Mouse (Mus musculus) ES-Bruce4 (cell line): ENCODE data around the gene Kcnj10. TPM values are rescaled to one million over a fixed set of nuclear protein-coding genes. Genes with fewer than 3 reads are reported as not detected.
A peak's percentile ranks its signal among the peaks of the same experiment; 100 is the strongest.

Source experiments
- H3K27ac ChIP-seq: 2 replicates; pipeline ENCODE4 v1.5.1; 2012; ENCODE audit warnings: low read length, inconsistent platforms; ENCODE audit not compliant: insufficient read depth
- H3K27me3 ChIP-seq: 2 replicates; pipeline ENCODE4 v1.6.1; 2012; ENCODE audit warnings: mild to moderate bottlenecking, low read length, inconsistent platforms; ENCODE audit not compliant: control insufficient read depth, poor library complexity, insufficient read depth, severe bottlenecking
- H3K36me3 ChIP-seq: 2 replicates; pipeline ENCODE4 v1.6.1; 2012; ENCODE audit warnings: inconsistent platforms, mild to moderate bottlenecking, low read length, moderate library complexity; ENCODE audit not compliant: control insufficient read depth, poor library complexity, insufficient read depth, severe bottlenecking
- H3K4me1 ChIP-seq: one replicate; pipeline ENCODE4 v1.8.1; 2011; ENCODE audit warnings: low read length; ENCODE audit not compliant: control insufficient read depth, insufficient read depth
- H3K4me3 ChIP-seq: 2 replicates; pipeline ENCODE4 v1.5.1; 2011; ENCODE audit warnings: low read depth, mild to moderate bottlenecking, low read length
- H3K9ac ChIP-seq: 2 replicates; pipeline ENCODE4 v1.6.1; 2012; ENCODE audit warnings: low read depth, mild to moderate bottlenecking, inconsistent platforms; ENCODE audit not compliant: poor library complexity, severe bottlenecking
- H3K9me3 ChIP-seq: replicated peaks from 2 replicates; pipeline ENCODE4 v1.6.1; 2012; ENCODE audit warnings: mild to moderate bottlenecking, low read length, inconsistent platforms; ENCODE audit not compliant: control insufficient read depth, poor library complexity, insufficient read depth, severe bottlenecking
- CTCF ChIP-seq: IDR thresholded peaks from one replicate; pipeline ENCODE4 v1.8.1; 2011; ENCODE audit warnings: low read depth, low read length
- EP300 ChIP-seq: IDR thresholded peaks from 2 replicates; pipeline ENCODE4 v1.6.1; 2011; ENCODE audit warnings: low read depth, low read length; ENCODE audit not compliant: insufficient read depth
- POLR2A ChIP-seq: IDR thresholded peaks from one replicate; pipeline ENCODE4 v1.8.1; 2011; ENCODE audit warnings: low read length; ENCODE audit not compliant: insufficient read depth
- polyA plus RNA-seq: library from polyadenylated mRNA; stranded (reverse); fragments of >200 nt; gene quantifications from 2 replicates; pipeline ENCODE4 v1.2.4, GENCODE M21; 2011; ENCODE audit warnings: low read depth; ENCODE audit not compliant: missing spikeins, insufficient read depth, insufficient read length

Kcnj10 gene
- polyA plus RNA-seq, 1 experiment: 1.0 TPM

DNA sequence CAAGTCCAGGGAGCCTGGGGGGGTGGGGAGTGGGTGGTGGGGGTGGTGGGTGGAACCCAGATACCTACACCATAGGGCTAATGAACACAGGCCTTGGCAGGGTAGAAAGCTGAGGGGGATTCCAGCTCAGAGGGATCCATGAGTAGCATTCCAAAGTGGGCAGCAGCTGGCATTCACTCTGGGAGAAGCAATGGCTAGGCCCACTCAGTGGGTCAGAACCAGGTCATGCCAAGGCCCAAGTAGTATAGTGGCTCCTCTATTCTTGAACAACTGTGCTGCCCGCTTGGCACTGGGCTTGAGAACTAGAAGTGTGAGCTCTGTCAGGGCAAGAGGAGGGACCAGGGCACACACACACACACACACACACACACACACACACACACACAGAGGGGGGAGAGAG, 32.6 kb upstream of the Kcnj10 start:
- no peak overlapping the region for H3K9ac ChIP-seq
- no peaks in the 10 kb centered on the region for H3K27me3 ChIP-seq
- H3K27ac ChIP-seq: no peak overlapping the region
- no peaks in the 10 kb centered on the region for H3K9me3 ChIP-seq
- peaks cover 3% of the 10 kb centered on the region for H3K4me1 ChIP-seq
- no peaks in the 10 kb centered on the region for H3K36me3 ChIP-seq
- no peak for TF ChIP-seq POLR2A
- no peak for TF ChIP-seq CTCF
- no peak for TF ChIP-seq EP300
- no peak overlapping the region for H3K4me3 ChIP-seq

DNA sequence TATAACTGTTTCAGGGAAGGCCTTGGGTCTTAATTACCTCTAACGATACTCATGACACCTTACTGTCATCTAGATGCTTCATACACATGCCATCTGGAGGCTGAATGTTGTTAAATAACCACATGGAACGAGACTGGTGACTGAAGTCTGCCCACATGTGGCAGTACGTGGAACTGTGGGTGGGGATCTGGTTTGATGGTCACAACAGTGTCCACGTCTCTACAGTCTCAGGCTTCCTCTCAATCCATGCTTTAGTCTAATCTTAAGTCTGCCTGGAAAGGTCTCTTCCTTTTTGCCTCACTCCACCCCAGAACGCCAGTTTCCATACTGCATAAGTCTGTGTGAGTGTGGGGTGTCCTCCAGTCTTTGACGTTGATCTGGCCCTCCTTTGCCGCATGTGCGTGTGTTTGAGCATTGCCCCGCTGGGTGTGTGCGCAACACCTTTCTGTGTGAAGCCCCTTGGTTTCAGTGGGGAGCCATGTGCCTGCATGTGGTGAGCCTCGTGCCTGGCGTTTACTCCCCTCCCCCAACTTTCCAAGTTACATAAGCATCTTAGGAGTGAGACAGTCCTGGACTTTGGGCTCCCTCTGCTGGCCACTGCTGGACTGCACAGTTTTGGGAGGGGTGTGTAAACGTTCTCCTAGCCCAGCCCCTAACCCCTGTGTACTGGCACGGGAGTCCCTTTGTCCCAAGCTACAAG, 31.2 kb upstream of the Kcnj10 start:
- Histone ChIP-seq H3K27me3 (no peaks in the 10 kb centered on the region), H3K4me3 (no peak overlapping the region), H3K9me3 (no peaks in the 10 kb centered on the region), H3K4me1 (peaks cover 4% of the 10 kb centered on the region), H3K36me3 (no peaks in the 10 kb centered on the region), H3K27ac (no peak overlapping the region), H3K9ac (no peak overlapping the region)
- TF ChIP-seq CTCF (peak; percentile 97), POLR2A (no peak), EP300 (peak; percentile 75)

DNA sequence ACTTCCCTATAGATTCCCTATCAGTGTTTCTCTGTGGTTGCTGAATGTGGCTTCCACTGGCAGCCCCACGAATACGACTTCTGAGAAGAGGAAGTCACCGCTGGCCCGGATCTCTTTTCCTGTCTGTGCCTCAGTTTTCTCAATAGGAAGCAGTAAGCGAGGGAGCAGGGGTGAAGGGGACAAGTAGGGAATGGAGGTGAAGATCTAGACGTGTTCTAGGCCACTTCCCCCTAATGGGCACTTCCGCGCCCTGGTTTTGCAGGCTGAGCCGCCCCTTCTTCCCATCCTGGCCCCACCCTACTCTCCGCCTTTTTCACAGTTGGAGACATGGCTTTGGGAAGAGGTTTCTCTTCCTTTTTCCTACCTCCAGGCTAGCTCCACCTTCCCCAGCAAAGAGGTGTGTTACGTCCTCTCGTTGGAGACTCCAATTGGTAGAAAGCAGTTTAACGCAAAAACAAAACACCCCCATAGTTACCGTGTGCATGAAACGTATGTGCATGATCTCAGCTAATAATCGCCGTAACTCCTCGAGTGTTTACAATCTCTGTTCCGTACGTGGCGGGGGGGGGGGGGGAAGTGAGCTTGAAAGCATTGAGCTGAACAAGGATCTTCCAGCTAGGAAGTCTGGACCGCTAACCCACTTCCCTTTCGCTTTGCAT, 29.6 kb upstream of the Kcnj10 start:
- Histone ChIP-seq H3K9me3 (no peaks in the 10 kb centered on the region), H3K9ac (peak overlapping the region; percentile 75), H3K27ac (peak overlapping the region; percentile 51), H3K36me3 (no peaks in the 10 kb centered on the region), H3K4me1 (peaks cover 4% of the 10 kb centered on the region), H3K4me3 (peak overlapping the region; percentile 86), H3K27me3 (no peaks in the 10 kb centered on the region)
- TF ChIP-seq POLR2A: peak; percentile 17
- 0 out of 2 replicates have a peak, but pooled peaks have one; percentile 31 for TF ChIP-seq EP300
- no peak for TF ChIP-seq CTCF

DNA sequence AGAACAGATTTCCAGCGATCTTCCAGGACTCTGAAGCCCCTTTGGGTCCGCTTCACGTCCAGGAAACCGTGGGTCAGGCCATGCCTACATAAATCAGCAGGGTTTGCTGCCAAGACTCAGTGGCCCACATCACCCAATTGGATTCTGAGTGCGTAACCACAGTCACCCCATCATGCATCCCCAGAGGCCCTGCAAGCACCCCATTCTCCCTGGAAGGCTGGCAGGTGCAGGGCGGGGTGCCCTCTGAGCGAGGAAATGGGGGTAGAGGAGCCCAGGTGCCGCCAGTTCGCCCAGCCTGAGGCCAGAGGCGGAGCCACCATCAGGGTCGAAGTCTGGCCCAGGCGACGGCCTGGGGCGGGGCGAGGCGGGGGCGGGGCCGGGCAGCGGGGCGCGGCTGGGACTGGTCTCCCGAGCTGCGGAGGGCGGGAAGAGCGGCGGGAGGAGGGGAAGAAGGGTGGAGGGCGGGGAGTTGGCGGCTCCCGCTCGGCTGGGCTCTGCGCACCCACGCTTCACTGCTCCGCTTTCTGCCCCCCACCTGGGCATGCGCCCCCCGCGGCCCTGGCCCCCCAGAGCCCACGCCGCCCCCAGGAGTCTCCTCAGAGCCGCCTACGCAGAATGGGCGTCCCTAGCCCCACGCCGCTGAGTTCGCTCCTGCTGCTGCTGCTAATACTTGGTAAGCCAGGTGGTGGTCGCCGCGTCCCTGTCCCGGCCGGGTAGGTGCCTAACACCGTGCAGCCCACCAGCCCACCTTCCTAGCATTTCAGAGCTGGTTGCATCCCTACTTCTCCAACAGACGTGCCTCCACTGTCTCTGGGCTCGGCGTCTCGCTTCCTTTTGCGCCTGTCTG, 28.9 kb upstream of the Kcnj10 start:
- H3K4me3 ChIP-seq: peak overlapping the region; percentile 98
- H3K9ac ChIP-seq: peak overlapping the region; percentile 75
- no peaks in the 10 kb centered on the region for H3K36me3 ChIP-seq
- H3K27me3 ChIP-seq: no peaks in the 10 kb centered on the region
- peaks cover 4% of the 10 kb centered on the region for H3K4me1 ChIP-seq
- no peak for TF ChIP-seq CTCF
- H3K27ac ChIP-seq: peak overlapping the region; percentile 51
- no peaks in the 10 kb centered on the region for H3K9me3 ChIP-seq

DNA sequence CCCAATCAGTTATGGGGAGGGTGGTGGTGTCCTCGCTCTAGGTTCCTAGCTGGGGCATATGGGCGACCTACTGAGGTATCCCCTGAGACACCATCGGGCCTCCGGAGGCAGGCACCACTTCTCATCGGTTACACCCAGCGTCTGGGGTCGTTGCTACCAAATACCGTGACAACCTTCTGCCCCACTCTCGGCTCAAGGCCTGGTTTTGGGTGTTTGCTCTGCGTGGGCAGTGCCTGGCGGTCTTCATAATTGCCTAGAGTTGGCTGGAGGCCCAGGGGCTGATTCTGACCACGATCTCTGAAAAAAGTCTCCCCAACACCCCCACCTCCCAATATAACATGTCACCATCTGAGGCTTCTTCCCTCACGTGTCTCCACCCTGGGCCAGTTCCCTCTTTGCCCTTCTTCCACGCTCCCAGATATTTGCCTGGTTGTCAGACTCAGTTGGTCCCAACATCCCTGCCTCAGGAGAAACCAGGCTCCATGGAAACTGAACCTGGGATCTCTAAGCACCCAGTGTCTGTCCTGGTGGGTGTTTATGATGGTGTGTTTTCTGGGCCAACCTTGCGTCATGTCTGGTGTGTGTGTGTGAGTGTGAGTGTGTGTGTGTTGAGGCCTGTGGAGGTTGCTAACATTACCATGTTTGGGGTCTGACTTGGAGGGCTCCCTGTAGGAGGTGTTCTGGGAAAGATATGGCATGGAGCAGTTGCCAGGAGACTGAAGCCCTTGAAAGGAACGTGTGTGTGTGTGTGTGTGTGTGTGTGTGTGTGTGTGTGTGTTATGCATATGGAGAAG, 28.0 kb upstream of the Kcnj10 start:
- Histone ChIP-seq H3K4me1 (peaks cover 6% of the 10 kb centered on the region), H3K4me3 (peak overlapping the region; percentile 98), H3K9me3 (no peaks in the 10 kb centered on the region), H3K36me3 (no peaks in the 10 kb centered on the region), H3K27ac (no peak overlapping the region), H3K27me3 (no peaks in the 10 kb centered on the region), H3K9ac (peak overlapping the region; percentile 75)
- TF ChIP-seq POLR2A (no peak), EP300 (no peak), CTCF (no peak)
